Comparison of ENCODE assay signal across 8 mouse cellular contexts in the genomic region with DNA sequence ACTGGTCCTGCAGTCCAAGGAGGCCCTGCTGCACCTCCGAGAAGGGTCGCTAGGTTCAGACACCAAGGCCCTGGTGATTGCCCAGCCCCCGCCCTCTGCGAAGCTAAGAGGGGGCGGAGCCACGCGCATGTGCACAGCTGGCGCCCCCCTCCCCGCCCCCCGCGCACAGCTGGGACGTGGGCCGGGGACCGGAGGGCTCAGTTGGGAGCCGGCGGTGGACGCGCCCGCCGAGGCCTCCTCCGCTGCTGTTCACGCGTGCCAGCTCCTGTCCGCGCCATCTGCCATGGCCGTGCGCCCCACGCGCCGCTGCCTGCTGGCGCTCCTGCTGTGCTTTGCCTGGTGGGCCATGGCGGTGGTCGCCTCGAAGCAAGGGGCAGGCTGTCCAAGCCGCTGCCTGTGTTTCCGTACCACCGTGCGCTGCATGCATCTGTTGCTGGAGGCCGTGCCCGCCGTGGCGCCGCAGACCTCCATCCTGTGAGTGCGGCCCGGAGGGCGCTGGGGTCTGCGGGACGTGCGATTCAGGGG. TPM values are rescaled to one million over a fixed set of nuclear protein-coding genes. Genes with fewer than 3 reads are reported as not detected.
A peak's percentile ranks its signal among the peaks of the same experiment; 100 is the strongest.
DNase-seq lines count a peak whose midpoint lies in the region; ATAC-seq and TF ChIP-seq lines count a peak whose summit lies in the region.

No protein-coding gene starts in this region.

- DNase-seq in urinary bladder, adult 18-20 months (ENCODE audit: low spot score in 2 of 2), result peak; percentile 6 to 13
- DNase-seq in urinary bladder, postnatal 10 days (ENCODE audit: low spot score), result no peak
- peak; percentile 84 to 86 for DNase-seq in heart, postnatal 14 days
- peak; percentile 64 to 66 for DNase-seq in layer of hippocampus, adult 18-20 months (ENCODE audit: low spot score in 2 of 2)
- DNase-seq in lung, embryonic 14.5 days, result peak; percentile 89
- peak; percentile 80 for DNase-seq in retina, embryonic 14.5 days (ENCODE audit: low spot score)

- peak overlapping the region; percentile 51 for H3K4me2 ChIP-seq in forebrain, embryonic 15.5 days (replicated peaks)
- H3K4me2 ChIP-seq in lung, embryonic 14.5 days, result peak overlapping the region; percentile 83

- ATAC-seq in forebrain, embryonic 15.5 days (replicated peaks), result peak; percentile 86
- ATAC-seq in lung, embryonic 14.5 days (ENCODE audit: insufficient read depth), result peak; percentile 89
- ATAC-seq in CD4-positive, CD25-positive, alpha-beta regulatory T cell, adult 4 months, result no peak

- peaks cover 33% of the 10 kb centered on the region for H3K4me1 ChIP-seq in forebrain, embryonic 15.5 days
- H3K4me1 ChIP-seq in lung, embryonic 14.5 days (ENCODE audit: insufficient read depth), result peaks cover 19% of the 10 kb centered on the region

- H3K9ac ChIP-seq in forebrain, embryonic 15.5 days (replicated peaks), result peak overlapping the region; percentile 90
- peak overlapping the region; percentile 89 for H3K9ac ChIP-seq in lung, embryonic 14.5 days

- peak overlapping the region; percentile 80 for H3K4me3 ChIP-seq in forebrain, embryonic 15.5 days
- peak overlapping the region; percentile 75 for H3K4me3 ChIP-seq in lung, embryonic 14.5 days (ENCODE audit: low read depth, low read length)

- H3K36me3 ChIP-seq in forebrain, embryonic 15.5 days, result no peaks in the 10 kb centered on the region
- H3K36me3 ChIP-seq in lung, embryonic 14.5 days (ENCODE audit: insufficient read depth), result 0 out of 2 replicates have a peak, but pooled peaks cover 6% of the 10 kb centered on the region

- H3K9me3 ChIP-seq in forebrain, embryonic 15.5 days, result no peaks in the 10 kb centered on the region
- H3K9me3 ChIP-seq in lung, embryonic 14.5 days (ENCODE audit: low read depth, low read length), result no peaks in the 10 kb centered on the region

- no peaks in the 10 kb centered on the region for H3K27me3 ChIP-seq in forebrain, embryonic 15.5 days
- no peaks in the 10 kb centered on the region for H3K27me3 ChIP-seq in lung, embryonic 14.5 days (ENCODE audit: insufficient read depth, low read length)

- WGBS in forebrain, embryonic 15.5 days, result under 1% methylated on average over 45 of the region's 49 CpGs
- under 1% methylated on average over 48 of the region's 49 CpGs for WGBS in lung, embryonic 14.5 days

- peak overlapping the region; percentile 93 for H3K27ac ChIP-seq in forebrain, embryonic 15.5 days (replicated peaks)
- H3K27ac ChIP-seq in lung, embryonic 14.5 days (ENCODE audit: low read depth), result peak overlapping the region; percentile 93

- intact Hi-C loops in heart, postnatal 14 days (cut with DNase I), result loop anchor here (2.0 to 5.0 kb wide), 2 partner anchors 15 to 34 kb away; no protein-coding TSS in a partner anchor

- TF ChIP-seq CTCF in lung, embryonic 14.5 days (IDR thresholded peaks at IDR 0.05; ENCODE audit: low read depth), result no peak; the same call in 1 of the 2 replicates

RNA-seq across cellular contexts. Expression of a gene that starts 0.5 kb away (rescaled TPM):
- 39.7 and 41.9 TPM in 2 replicates for polyA plus RNA-seq in forebrain, embryonic 15.5 days (2015; fragmentation: Nextera tagmentation; extraction: Ambion mirVana)
- 100 to 1,000 TPM; 144 to 151 TPM for total RNA-seq in heart, postnatal 14 days (2021)
- total RNA-seq in layer of hippocampus, adult 18-20 months (2021), result 10 to 100 TPM; 63.4 to 68.9 TPM
- 135 and 144 TPM in 2 replicates for polyA plus RNA-seq in lung, embryonic 14.5 days (2014; fragmentation: Nextera tagmentation; extraction: Ambion mirVana)
- not detected for polyA plus RNA-seq in CD4-positive, CD25-positive, alpha-beta regulatory T cell, adult 4 months (2017; shearing (Covaris generic))

Comparison
In these comparisons a context has a peak if more than half of its experiments do, and no peak if none do; other contexts are left out.
1. RNA of a gene that starts 0.5 kb away (polyA plus RNA-seq): 135 to 144 TPM in lung, embryonic 14.5 days and 39.7 to 41.9 TPM in forebrain, embryonic 15.5 days; not detected in CD4-positive, CD25-positive, alpha-beta regulatory T cell, adult 4 months; every median in the first group is over 10 times any median in the second.